Mouse (Mus musculus) brown adipose tissue, adult 24 weeks (tissue): ENCODE results near the gene Nudt4. TPM values are rescaled to one million over a fixed set of nuclear protein-coding genes. Genes with fewer than 3 reads are reported as not detected.
A peak's percentile ranks its signal among the peaks of the same experiment; 100 is the strongest.

Experiments used
- H3K27ac ChIP-seq: fragments of 200-500 bp; replicated peaks from 2 replicates; pipeline ENCODE4 v1.5.1; 2012; ENCODE audit warnings: low read depth, mild to moderate bottlenecking, low read length
- H3K4me1 ChIP-seq: fragments of 200-500 bp; 2 replicates; pipeline ENCODE4 v1.6.1; 2012; ENCODE audit warnings: low read length, mixed read lengths; ENCODE audit not compliant: control insufficient read depth, insufficient read depth, insufficient read length
- H3K4me3 ChIP-seq: fragments of 200-500 bp; 2 replicates; pipeline ENCODE4 v1.5.1; 2012; ENCODE audit warnings: low read depth, mild to moderate bottlenecking, low read length, moderate library complexity; ENCODE audit not compliant: insufficient read depth
- polyA plus RNA-seq: library from polyadenylated mRNA; stranded (reverse); fragments of >200 nt; gene quantifications from 2 replicates; pipeline ENCODE4 v1.2.4, GENCODE M21; 2012; ENCODE audit not compliant: missing spikeins, insufficient read depth, insufficient read length

The Nudt4 gene
- 168 and 234 TPM in 2 replicates for polyA plus RNA-seq

DNA sequence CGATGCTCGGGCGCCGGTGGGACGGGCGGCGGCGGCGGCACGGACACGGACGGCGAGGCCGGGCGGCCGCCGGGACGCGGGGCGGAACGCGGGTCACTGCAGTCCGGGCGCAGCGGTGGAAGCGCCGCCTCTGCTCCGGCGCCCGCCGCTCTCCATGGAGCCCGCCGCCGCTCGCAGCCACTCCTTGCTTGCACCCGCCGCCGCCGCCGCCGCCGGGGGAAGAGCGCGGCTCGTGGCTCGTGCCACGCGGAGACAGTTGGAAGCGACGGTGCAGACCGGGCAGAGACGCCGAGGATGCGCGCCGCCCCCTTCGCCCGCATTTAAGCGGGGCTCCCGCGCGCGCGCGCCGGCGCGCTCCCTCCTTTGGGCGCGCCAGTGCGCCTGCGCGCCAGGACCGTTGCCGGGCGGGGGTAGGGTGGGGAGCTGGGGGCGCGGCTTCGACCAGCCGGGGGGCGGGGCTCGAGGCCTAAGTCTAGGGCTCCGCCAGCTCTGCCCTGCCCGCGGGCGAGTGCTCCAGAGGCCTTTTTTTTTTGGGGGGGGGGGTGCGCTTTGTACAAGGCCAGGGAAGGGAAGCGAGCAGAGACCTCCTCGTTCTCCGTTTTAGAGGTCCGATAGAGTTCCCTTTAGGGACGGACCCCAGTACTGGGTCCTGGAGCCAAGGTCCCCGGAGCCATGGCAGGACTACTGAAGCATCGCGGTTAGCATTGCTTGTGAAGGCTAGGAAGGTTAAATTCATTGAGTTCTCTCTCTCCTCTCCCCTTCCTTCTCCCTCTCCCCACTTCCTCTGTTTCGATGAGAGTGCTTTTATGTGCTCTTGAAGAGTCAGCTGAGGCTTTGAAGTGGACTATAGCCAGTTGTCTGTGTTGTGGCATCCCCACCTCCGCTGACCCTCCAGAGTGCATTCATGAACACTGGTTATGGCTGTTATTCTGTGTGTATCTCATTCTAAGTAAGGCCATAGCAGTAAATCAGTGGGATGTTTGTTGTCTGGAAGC lies at the start of gene Nudt4:
Nudt4 (minus strand) TSS at position 296 of the 995 bp plus-strand sequence.
- Histone ChIP-seq H3K4me3 (peak within 1 kb of the TSS; percentile 72), H3K27ac (peak within 1 kb of the TSS; percentile 83), H3K4me1 (peaks cover 15% of the 10 kb centered on the region)

DNA sequence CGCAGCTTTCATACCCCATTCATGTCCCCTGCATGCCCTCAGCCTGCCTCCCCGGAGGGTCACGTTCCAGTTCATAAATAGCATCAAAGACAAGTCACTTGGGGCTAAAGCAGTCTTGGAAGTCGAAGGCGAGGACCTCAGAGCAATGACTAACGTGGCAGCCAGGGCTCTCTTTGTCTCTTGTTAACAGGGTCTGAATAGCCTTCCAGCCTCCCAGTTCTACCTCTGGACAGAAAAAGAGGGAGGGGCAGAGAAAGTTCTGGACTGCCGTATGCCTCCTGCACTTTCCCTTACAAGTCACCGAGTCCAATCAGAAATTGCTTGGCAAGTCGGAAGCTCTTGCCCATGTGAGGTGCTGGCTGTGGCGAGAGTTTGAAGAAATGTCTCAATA lies 47.4 kb upstream of the Nudt4 start:
- no peaks in the 10 kb centered on the region for H3K4me1 ChIP-seq
- peak overlapping the region; percentile 92 for H3K27ac ChIP-seq
- peak overlapping the region; percentile 21 for H3K4me3 ChIP-seq

DNA sequence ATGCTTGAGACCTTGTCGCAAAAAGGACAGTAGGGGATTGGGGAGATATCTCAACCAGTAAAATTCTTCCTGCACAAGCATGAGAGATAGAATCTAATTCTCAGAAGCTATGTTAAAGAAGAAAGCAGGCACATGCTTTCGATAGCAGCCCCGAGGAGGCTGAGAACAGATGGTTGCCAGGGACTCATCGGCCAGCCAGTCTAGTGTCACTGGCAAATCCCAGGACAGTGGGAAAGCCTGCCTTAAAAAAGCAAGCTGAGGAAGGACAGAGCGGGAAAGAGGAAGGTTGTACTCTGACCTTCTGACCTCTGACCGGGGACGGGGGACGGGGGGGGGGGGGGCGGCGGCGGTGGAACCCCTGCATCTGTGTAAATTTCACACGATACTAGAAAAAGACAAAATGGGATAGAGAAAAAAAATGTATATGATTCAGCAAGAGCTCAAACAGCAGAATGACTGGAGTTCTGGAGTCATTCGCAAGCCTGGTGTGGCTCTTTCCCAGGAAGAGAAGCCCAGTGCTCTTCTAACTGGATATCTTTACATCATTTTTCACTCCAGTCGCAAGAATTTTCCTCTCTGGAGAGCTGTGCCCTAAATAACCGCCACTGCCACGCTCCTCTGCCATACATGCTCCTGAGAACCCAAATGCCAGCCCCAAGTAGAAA lies 46.9 kb upstream of the Nudt4 start:
- Histone ChIP-seq H3K4me3 (peak overlapping the region; percentile 21), H3K27ac (peak overlapping the region; percentile 92), H3K4me1 (no peaks in the 10 kb centered on the region)

DNA sequence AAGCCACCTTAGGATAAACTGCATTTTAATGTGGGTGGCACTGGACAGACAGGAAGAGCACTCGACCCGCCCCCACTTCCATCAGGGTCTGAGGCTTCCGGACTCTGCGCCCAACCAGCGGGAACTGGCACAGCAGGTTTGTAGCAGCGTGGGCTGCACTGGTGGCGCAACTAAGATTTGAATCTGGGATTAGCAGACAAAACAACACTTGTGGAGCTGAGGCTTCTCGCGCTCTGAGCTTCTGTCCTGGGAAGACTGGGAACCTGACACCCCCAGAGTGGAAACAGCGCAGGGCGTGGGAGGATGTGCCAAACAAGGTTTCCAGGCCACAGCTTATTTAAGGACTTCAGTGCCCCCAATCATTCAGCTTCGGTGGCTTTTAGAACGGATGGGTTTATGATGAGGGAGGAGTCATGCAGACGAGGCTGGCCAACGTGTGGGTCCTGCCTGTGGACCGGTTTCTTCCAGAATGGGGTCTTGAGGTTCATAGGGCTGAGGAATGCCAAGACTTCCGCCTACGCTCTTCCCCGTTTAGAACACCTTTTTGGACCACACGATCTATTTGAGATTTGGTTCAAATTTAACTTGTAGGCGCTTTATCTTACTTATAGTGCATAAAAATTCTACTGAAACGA lies 41.1 kb upstream of the Nudt4 start:
- Histone ChIP-seq H3K4me3 (0 out of 2 replicates have a peak overlapping the region, but pooled peaks have one; percentile 13), H3K27ac (no peak overlapping the region), H3K4me1 (no peaks in the 10 kb centered on the region)

DNA sequence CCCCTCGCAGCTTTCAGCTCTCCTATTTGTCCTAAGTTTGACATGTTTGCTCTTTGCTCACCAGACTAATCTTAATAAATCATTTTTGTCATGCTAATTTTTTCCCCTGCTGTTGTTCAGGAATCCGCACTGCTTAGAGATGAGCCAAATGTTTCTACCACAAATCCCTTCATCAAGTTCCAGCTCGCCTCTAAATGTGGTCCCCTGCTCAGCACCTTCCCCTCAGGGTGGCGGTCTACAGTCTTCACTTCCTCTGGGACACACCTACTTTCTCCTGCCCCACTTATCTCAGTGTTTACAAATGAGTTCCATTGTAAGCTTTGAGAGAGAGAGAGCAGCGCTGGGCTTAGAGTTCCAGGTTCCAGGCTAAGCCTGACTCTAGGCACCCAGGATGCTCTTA lies 36.6 kb upstream of the Nudt4 start:
- no peaks in the 10 kb centered on the region for H3K4me1 ChIP-seq
- H3K4me3 ChIP-seq, result no peak overlapping the region
- H3K27ac ChIP-seq, result no peak overlapping the region

DNA sequence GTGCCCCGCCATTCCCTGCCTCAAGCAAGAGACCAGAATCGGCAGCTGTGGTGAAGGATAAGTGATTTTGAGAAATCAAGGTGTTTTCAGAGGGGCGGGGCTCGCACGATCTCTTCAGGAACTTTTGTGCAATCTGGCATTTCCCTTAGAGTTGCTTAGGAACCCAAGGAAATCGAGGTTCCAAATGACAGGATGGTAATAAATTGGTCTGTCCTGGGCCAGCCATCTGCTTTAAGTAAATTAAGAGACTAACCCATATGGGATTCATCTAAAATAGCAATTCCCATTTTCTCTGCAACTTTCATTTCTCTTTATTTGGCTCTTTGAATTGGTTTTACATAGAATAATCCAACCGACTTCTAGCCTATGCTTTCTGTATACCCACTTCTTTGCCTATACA lies 35.8 kb upstream of the Nudt4 start:
- Histone ChIP-seq H3K4me1 (no peaks in the 10 kb centered on the region), H3K27ac (no peak overlapping the region), H3K4me3 (no peak overlapping the region)

DNA sequence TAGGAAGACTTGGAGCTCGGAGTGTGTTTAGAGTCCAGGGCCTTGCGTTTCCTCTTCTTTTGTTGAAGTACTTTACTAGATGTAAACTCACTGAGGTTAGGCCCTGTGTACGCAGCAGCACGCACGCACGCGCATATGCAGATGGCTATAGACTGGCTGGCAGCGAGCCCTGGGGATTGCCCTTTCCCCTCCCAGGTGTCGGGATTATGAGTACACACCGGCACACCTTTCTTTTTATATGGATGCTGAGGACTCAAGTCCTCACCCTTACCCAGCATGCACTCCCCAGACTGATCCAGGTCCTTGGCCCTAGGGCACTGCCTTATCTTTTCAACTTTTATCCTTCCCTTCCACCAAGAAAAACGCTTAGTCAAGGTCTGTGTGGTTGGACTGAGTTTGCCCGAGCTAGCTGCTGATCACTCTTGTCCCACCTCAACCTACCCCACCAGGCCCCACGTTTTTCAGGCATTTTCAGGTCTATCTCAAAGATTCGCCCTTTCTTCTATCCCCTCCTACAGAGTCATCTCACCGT lies 34.2 kb upstream of the Nudt4 start:
- Histone ChIP-seq H3K4me1 (no peaks in the 10 kb centered on the region), H3K27ac (no peak overlapping the region), H3K4me3 (no peak overlapping the region)

DNA sequence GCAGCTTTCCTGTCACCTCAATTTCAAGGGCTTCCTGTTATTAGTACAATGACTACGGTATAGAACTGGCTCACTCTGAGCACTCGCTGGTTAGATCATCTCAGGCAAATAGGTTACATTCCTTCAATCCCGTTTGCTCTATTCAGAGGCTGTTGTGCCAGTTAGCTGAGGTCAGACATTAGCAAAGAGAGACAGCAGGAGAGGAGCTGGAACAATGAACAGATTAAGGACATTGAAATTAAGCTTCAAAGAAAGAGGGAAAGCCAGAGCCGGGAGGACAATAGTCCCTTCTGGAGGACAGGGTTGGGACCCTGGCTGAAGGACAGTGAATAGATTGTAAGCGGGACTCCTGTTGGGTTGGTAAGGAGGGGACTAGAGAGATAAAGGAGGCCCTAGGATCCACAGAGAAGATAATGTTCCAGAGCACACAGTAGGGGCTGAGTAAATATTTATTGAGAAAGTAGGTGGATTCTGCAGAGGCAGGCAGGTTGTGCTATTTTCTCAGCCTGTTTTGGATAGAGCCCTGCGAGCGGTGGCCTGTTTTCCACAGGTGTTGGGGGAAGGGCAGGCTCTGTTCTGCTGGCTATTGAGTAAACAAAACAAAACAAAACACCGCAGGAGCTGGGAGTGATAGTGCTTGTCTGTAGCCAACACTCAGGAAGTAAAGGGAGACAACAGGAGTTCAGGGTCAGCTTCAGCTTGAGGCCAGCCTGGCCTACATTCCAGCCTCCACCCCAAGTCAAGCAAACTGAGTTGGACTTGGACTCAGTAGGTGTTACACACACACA lies 32.1 kb upstream of the Nudt4 start:
- Histone ChIP-seq H3K27ac (no peak overlapping the region), H3K4me1 (no peaks in the 10 kb centered on the region), H3K4me3 (no peak overlapping the region)

DNA sequence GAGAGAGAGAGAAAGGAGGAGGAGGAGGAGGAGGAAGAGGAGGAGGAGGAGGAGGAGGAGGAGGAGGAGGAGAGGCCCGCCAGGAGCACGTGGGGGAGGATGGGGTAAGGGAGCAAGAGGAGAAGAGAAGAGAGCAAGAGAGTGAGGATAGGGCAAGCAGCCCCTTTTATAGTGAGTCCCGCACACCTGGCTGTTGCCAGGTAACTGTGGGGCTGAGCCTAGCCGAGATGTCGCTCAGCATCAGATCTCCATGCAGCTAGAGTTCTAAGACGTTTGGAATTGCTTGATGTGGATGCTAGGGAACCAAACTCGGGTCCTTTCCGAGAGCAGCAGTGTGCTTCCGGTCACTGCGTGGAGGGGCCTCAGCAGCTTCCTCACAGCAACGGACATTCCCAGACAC lies 30.5 kb upstream of the Nudt4 start:
- no peak overlapping the region for H3K27ac ChIP-seq
- no peak overlapping the region for H3K4me3 ChIP-seq
- H3K4me1 ChIP-seq, result 0 out of 2 replicates have a peak, but pooled peaks cover 2% of the 10 kb centered on the region

DNA sequence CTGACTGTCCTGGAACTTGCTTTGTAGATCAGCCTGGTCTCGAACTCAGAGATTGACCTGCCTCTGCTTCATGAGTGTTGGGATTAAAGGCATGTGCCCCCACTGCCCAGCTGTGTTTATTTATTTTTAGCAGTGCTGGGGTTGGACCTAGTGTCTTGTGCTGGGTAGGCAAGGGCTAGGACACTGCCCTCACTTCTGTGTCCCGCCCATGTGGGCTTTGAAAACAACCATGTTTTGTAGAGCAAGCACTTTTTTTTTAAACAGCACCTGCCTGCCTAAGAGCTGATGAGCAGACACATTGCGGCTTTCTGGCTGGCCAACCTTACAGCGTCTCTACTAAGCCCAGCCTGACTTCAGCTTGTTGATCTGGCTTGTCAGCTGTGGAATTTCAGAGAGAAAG lies 27.3 kb upstream of the Nudt4 start:
- no peak overlapping the region for H3K4me3 ChIP-seq
- no peak overlapping the region for H3K27ac ChIP-seq
- H3K4me1 ChIP-seq, result 0 out of 2 replicates have a peak, but pooled peaks cover 2% of the 10 kb centered on the region

DNA sequence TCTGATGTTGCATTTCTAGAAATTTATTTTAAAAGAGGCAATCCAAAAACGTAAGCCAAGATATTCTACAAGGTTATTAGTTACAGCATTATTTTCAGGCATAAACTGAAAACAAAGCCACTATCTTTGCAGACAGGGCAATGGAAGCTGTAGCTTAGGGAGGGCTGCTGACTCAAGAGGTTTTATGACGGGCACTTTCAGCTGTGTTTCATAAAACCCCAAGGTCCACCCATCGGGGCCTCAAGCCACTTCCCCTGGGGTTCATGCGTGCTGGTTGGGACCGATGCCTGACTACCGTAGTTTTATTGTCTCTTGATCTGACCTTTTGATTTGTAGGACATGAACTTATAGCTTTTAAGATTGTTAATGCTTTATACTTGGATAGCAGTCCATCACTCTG lies 26.2 kb upstream of the Nudt4 start:
- H3K4me3 ChIP-seq, result no peak overlapping the region
- no peak overlapping the region for H3K27ac ChIP-seq
- 0 out of 2 replicates have a peak, but pooled peaks cover 2% of the 10 kb centered on the region for H3K4me1 ChIP-seq

DNA sequence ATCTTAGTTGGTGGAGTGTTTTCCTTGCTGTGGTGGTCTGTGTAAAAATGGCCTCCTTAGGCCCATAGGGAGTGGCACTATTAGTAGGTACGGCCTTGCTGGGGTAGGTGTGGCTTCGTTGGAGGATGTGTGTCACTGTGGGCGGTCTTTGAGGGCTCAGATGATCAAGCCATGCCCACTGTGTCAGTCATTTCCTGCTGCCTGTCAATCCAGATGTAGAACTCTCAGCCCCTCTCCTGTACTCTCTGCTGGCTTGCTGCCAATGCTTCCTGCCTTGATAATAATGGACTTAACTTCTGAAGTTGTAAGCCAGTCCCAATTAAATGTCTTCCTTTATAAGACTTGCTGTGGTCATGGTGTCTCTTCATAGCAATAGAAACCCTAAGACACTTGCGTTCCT lies 25.2 kb upstream of the Nudt4 start:
- Histone ChIP-seq H3K27ac (no peak overlapping the region), H3K4me1 (0 out of 2 replicates have a peak, but pooled peaks cover 2% of the 10 kb centered on the region), H3K4me3 (no peak overlapping the region)

DNA sequence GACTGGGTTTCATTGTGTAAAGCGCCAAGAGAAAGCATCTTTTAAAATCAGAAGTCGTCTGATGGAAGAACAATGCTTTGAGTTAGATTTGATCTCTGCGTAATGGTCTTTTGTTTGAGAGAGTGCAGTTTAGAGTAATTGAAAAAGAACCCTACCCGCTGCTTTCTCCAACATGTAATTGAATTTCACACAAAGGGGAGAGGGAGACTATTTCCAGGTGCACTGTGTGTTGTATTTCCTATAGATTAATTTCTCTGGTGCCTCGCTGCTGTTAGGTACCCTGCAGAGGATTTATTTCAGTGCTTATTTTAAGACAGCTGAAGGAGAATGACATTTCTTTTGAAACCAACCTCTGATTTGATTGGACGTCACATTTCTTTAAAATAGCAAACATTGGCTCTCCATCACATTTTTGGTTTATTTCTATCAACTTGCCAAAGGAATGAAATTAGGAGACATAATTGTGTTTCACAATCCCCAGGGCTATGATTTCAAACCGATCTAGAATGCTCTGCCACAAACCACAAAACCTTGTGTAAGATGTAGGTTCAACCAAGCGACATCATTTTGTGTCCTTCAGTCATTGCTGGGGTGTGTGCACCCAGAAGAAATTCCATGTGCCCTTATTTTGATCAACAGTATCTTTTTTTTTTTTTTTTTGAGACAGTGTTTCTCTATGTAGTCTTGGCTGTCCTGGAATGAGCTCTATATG lies 23.7 kb upstream of the Nudt4 start:
- Histone ChIP-seq H3K4me3 (no peak overlapping the region), H3K27ac (no peak overlapping the region), H3K4me1 (peaks cover 6% of the 10 kb centered on the region; the same call in 1 of the 2 replicates)

DNA sequence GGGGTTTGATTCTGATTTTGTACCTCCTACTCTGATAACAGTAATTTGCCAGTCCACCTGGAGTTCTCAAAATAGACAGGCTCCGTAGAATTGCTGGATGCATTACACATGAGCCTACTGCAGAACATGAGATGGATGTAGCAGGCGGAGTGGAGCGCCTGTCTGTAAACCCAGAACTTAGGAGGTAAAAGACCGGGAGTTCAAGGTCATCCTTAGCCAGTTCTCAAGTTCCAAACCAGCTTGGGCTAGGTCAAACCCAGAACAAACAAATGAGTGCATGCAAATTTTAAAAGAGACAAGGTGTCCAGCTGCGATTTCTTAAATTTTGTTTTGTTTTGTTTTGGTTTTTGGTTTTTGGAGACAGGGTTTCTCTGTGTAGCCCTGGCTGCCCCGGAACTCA lies 21.6 kb upstream of the Nudt4 start:
- H3K4me3 ChIP-seq, result no peak overlapping the region
- H3K27ac ChIP-seq, result no peak overlapping the region
- peaks cover 6% of the 10 kb centered on the region; the same call in 1 of the 2 replicates for H3K4me1 ChIP-seq
